Mouse (Mus musculus): ENCODE data around the gene Slc7a6.

GRCm38 (mm10) chr8:106159876-106160275 is 8.8 kb upstream of the Slc7a6 start:
- TF ChIP-seq CTCF (IDR thresholded peaks at IDR 0.05; ENCODE audit: low read depth) (no peak), EP300 (IDR thresholded peaks at IDR 0.05; ENCODE audit: low read depth) (no peak)

All from liver, embryonic 14.5 days (tissue).